Mouse (Mus musculus) lung, embryonic 14.5 days (tissue): ENCODE measurements around the gene Zfp948. TPM values are rescaled to one million over a fixed set of nuclear protein-coding genes. Genes with fewer than 3 reads are reported as not detected.

Experiments
- ATAC-seq: fragments of 200-750 bp; cut with Nextera tagmentation; 2 replicates; pipeline ENCODE4 v1.8.0; 2017; ENCODE audit warnings: mild to moderate bottlenecking, moderate TSS enrichment, moderate library complexity; ENCODE audit not compliant: insufficient read depth
- DNase-seq: peaks from one replicate; pipeline ENCODE4 v3.0.0-alpha.2; 2015
- H3K27ac ChIP-seq: fragments of 300-500 bp; sonication (generic); 2 replicates; pipeline ENCODE4 v1.5.1; 2014; ENCODE audit warnings: low read depth, mild to moderate bottlenecking, moderate library complexity
- H3K27me3 ChIP-seq: fragments of 300-500 bp; sonication (generic); 2 replicates; pipeline ENCODE4 v1.6.1; 2014; ENCODE audit warnings: low read length, control low read depth; ENCODE audit not compliant: insufficient read depth
- H3K36me3 ChIP-seq: fragments of 300-500 bp; sonication (generic); 2 replicates; pipeline ENCODE4 v1.6.1; 2014; ENCODE audit warnings: control low read depth; ENCODE audit not compliant: insufficient read depth
- H3K4me1 ChIP-seq: fragments of 300-500 bp; sonication (generic); 2 replicates; pipeline ENCODE4 v1.6.1; 2014; ENCODE audit warnings: antibody characterized with exemption, control low read depth; ENCODE audit not compliant: insufficient read depth
- H3K4me2 ChIP-seq: fragments of 300-500 bp; sonication (generic); 2 replicates; pipeline ENCODE4 v1.6.1; 2014; ENCODE audit warnings: mild to moderate bottlenecking
- H3K4me3 ChIP-seq: fragments of 300-500 bp; sonication (generic); 2 replicates; pipeline ENCODE4 v1.5.1; 2014; ENCODE audit warnings: low read depth, low read length
- H3K9ac ChIP-seq: fragments of 300-500 bp; sonication (generic); 2 replicates; pipeline ENCODE4 v1.6.1; 2014
- H3K9me3 ChIP-seq: fragments of 300-500 bp; sonication (generic); 2 replicates; pipeline ENCODE4 v1.6.1; 2016; ENCODE audit warnings: low read depth, low read length, control low read depth
- CTCF ChIP-seq: IDR thresholded peaks from 2 replicates; pipeline ENCODE4 v1.5.1; 2016; ENCODE audit warnings: antibody characterized with exemption, low read depth
- WGBS: fragments of 180-500 bp; shearing (Covaris S2); extraction: QIAGEN DNeasy Blood & Tissue Kit; methylation state at CpG from one replicate; pipeline ENCODE4 v1.1.7; 2014; 5-methylcytosine and 5-hydroxymethylcytosine counted together
- polyA plus RNA-seq: library from polyadenylated mRNA; unstranded; fragments of >200 nt; fragmentation: Nextera tagmentation; extraction: Ambion mirVana; gene quantifications from 2 replicates; pipeline ENCODE4 v1.2.1, GENCODE M21; 2014

Zfp948 gene
- polyA plus RNA-seq, 1 experiment from 2014 or later, result 21.3 TPM

DNA sequence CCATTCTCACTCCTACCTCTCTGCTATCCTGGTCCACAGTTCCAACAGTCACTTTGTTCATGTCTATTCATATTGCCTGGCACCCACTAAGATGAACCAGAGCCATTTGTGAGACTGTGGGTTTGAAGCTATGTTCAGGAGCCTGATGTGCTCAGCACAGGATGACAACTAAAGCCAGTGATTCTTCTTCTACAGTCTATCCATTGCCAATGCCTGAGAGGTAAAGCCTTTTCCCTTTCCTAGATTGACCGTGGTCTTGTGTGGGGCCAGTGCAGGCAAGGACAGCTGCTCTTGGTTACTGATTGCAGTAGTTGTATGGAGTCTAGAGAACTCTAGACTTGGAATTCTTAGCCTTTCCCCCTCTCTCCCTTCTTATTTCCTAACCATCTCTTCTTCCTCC is 32.8 kb upstream of the Zfp948 start:
- Histone ChIP-seq H3K4me3 (no peak overlapping the region), H3K9ac (no peak overlapping the region), H3K9me3 (no peaks in the 10 kb centered on the region), H3K4me1 (peaks cover 8% of the 10 kb centered on the region; the same call in 1 of the 2 replicates), H3K4me2 (no peak overlapping the region), H3K27me3 (no peaks in the 10 kb centered on the region), H3K27ac (no peak overlapping the region; the same call in 1 of the 2 replicates), H3K36me3 (no peaks in the 10 kb centered on the region)
- TF ChIP-seq CTCF, result no peak
- WGBS, result 86% methylated on average over 1 of the region's 1 CpGs
- DNase-seq, result no peak
- no peak for ATAC-seq

DNA sequence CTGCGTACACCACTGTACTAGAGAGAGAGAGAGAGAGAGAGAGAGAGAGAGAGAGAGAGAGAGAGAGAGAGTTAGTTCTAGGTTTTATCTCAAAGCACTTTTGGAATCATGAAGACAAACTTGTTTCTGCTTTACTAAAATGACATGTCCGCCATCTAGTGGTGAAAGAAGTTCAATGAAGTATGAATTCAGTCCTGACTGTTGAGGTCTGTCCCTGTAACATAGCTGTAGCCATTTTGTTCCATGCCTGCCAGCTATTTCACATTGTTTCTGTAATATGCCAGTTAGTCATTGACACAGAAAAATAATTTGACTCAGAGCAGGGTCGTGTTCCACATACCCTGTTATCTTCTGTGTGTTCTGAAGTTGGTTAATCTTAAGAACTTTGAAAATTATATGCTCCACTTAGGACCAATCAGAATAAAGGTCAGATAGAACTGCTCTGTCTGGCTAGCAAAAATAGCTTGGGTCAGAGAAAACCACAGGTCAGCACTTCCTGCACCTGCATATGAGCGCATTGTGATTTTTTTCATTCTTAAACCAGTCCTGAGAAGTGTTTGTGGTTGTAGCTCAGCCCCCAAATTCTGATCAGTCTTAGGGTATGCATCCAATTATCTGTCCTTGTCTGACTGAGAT is 32.2 kb upstream of the Zfp948 start:
- peak overlapping the region; percentile 61; the same call in 1 of the 2 replicates for H3K9ac ChIP-seq
- peak overlapping the region; percentile 67 for H3K27ac ChIP-seq
- WGBS, result 14% methylated on average over 4 of the region's 4 CpGs
- ATAC-seq (peak; percentile 25; the same call in 1 of the 2 replicates), DNase-seq (peak; percentile 96)
- no peaks in the 10 kb centered on the region for H3K9me3 ChIP-seq
- no peaks in the 10 kb centered on the region for H3K27me3 ChIP-seq
- peak overlapping the region; percentile 75 for H3K4me2 ChIP-seq
- H3K36me3 ChIP-seq, result no peaks in the 10 kb centered on the region
- H3K4me3 ChIP-seq, result no peak overlapping the region
- H3K4me1 ChIP-seq, result peaks cover 8% of the 10 kb centered on the region; the same call in 1 of the 2 replicates
- TF ChIP-seq CTCF, result peak; percentile 83

DNA sequence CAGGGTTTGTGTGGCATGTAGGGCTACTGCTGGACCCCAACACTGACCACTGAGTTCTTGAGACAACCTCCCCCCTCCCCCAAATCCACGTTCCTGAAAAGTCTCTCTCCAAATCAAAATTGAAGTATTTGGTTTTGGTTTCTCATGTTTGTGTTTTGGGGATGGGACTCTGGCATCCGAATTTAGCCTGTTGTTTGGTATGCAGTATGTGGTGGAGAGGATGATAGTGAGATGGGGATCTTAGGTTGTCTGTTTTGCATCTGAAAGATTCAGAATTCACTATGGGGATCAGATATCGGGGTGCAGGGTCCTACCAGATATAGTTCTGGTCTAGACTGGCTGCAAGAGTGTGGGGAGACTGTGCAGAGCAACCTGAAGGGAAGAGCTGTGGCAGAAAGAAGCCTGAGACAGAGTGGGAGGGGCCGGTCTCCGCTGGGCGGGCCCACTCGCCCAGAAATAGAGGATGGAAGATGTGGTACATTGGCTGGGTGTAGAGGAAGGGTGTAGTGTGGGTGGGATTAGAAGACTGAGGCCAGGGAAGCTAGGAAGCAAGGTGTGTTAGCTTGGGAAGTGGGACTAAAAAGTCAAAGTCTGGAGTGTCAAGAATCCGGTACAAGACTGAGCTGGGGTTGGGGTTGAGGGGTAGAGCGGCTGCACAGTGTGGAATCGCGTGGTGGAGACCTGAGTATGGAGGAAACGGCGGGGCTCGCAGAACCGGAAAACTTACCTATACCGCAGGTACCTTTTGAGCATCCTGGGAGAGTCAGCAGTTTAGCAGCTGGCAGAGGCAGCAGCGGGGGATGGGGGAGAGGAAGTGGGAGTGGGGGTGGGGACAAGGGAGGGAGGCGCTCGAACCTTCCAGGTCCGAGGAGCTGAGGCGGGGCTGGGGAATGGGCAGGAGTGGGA is 31.5 kb upstream of the Zfp948 start, which contains the start of gene Zfp52:
Gene Zfp52, plus strand, starts transcription at position 444 of the 906 bp plus-strand sequence.
- TF ChIP-seq CTCF, result no peak
- Histone ChIP-seq H3K36me3 (no peaks in the 10 kb centered on the region), H3K27me3 (no peaks in the 10 kb centered on the region), H3K9ac (peak within 1 kb of the TSS; percentile 61), H3K4me1 (peaks cover 8% of the 10 kb centered on the region; the same call in 1 of the 2 replicates), H3K27ac (peak within 1 kb of the TSS; percentile 67), H3K4me3 (peak within 1 kb of the TSS; percentile 55), H3K9me3 (no peaks in the 10 kb centered on the region), H3K4me2 (peak within 1 kb of the TSS; percentile 75)
- WGBS, result 3% methylated on average over 21 of the region's 21 CpGs
- ATAC-seq (peak; percentile 80), DNase-seq (peak; percentile 72)

DNA sequence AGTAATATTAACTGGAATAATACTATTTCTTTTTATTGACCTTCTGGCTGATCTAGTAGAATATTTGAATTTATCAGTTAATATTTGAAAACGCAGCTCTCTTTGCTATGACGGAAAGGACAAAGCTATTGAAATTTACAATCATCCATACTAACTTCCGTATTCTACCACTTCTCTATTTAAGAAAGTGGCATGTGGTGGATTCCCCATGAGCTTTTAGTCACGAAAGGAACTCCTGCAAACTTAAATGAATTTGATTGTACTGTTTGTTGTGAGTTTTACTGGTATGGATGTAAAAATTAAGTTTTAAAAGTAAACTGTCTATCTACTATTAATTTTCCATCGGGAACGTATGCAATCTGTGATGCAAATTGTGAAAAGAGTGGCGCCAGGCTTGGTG is 30.7 kb upstream of the Zfp948 start:
- Histone ChIP-seq H3K4me2 (peak overlapping the region; percentile 75), H3K4me1 (peaks cover 8% of the 10 kb centered on the region; the same call in 1 of the 2 replicates), H3K36me3 (no peaks in the 10 kb centered on the region), H3K4me3 (peak overlapping the region; percentile 55), H3K9ac (peak overlapping the region; percentile 61), H3K27ac (no peak overlapping the region), H3K27me3 (no peaks in the 10 kb centered on the region), H3K9me3 (no peaks in the 10 kb centered on the region)
- TF ChIP-seq CTCF, result no peak
- WGBS, result 29% methylated on average over 7 of the region's 7 CpGs
- ATAC-seq (no peak), DNase-seq (peak; percentile 7)

DNA sequence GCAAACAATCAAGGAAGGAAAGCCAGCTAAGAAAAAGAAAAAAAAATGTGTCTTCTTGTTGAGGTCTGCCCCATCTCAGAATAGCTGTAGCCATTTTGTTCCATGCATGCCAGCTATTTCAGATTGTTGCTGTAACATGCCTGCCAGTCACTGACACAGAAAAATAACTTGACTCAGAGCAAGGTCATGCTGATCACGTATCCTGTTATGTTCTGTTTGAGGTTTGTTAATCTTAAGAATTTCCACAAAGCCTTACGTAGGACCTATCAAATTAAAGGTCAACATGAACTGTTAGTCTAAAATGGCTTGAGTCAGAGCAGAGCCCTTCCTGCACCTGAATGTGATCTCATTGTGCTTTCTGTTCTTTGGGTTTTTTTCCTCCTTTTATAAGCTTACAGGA is 30.1 kb upstream of the Zfp948 start:
- peak; percentile 6 for DNase-seq
- Histone ChIP-seq H3K27ac (no peak overlapping the region), H3K27me3 (no peaks in the 10 kb centered on the region), H3K9ac (no peak overlapping the region), H3K4me3 (no peak overlapping the region; the same call in 1 of the 2 replicates), H3K4me2 (peak overlapping the region; percentile 75; the same call in 1 of the 2 replicates), H3K4me1 (peaks cover 8% of the 10 kb centered on the region; the same call in 1 of the 2 replicates), H3K36me3 (no peaks in the 10 kb centered on the region), H3K9me3 (no peaks in the 10 kb centered on the region)
- 49% methylated on average over 2 of the region's 2 CpGs for WGBS
- TF ChIP-seq CTCF, result no peak
- no peak for ATAC-seq

DNA sequence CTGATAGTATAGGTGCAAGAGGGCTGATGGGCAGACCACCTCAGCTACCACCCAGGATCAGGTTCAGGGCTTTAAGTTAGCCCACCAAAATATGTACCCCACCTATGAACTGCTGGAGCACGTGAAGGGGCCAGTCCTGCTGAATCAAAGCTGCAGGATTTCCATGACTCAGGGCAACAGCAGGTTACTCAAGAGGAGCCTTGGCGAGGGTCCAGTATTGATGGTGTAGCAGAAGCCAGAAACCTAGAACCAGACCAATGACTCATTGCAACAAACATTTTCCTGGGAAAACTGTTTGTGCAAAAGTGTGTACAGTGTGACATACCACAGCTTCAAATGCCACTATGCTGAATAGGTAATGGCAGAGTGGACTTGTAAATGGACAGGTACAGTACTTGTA is 9.0 kb upstream of the Zfp948 start:
- TF ChIP-seq CTCF, result no peak
- no peaks in the 10 kb centered on the region for H3K4me1 ChIP-seq
- peaks cover 11% of the 10 kb centered on the region for H3K36me3 ChIP-seq
- H3K4me3 ChIP-seq, result no peak overlapping the region
- H3K4me2 ChIP-seq, result no peak overlapping the region
- no peaks in the 10 kb centered on the region for H3K9me3 ChIP-seq
- DNase-seq (no peak), ATAC-seq (no peak)
- no peak overlapping the region for H3K9ac ChIP-seq
- no peak overlapping the region for H3K27ac ChIP-seq
- WGBS, result 92% methylated on average over 2 of the region's 2 CpGs
- H3K27me3 ChIP-seq, result no peaks in the 10 kb centered on the region

DNA sequence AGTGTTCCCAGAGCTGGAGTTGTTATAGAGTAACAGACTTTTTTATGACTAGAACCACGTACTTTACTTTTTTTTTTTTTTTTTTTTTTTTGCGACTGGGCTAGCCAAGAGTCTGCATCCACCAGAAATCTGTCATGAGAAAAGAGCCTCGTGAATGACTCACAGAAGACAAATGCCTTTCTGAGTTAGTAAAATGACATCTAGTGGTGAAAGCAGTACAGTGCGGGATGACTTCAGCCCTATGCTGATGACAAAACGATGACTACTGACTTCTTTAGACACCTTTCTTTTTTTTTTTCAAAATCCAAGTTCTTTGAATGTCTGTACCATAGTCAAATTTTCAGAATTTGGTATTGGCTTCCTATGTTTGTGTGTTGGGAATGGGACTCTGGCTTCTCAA is 588 bp upstream of the Zfp948 start:
- peak; percentile 68 for ATAC-seq
- Histone ChIP-seq H3K27ac (peak overlapping the region; percentile 93), H3K36me3 (peaks cover 7% of the 10 kb centered on the region; the same call in 1 of the 2 replicates), H3K9ac (peak overlapping the region; percentile 68), H3K4me1 (no peaks in the 10 kb centered on the region; the same call in 1 of the 2 replicates), H3K9me3 (no peaks in the 10 kb centered on the region), H3K27me3 (no peaks in the 10 kb centered on the region), H3K4me3 (peak overlapping the region; percentile 55), H3K4me2 (peak overlapping the region; percentile 71)
- TF ChIP-seq CTCF, result peak; percentile 53
- DNase-seq, result peak; percentile 78
- 3% methylated on average over 5 of the region's 5 CpGs for WGBS
